Mouse (Mus musculus) urinary bladder, adult 2 months (tissue): Measurements from ENCODE around the gene Cdc37. TPM values are rescaled to one million over a fixed set of nuclear protein-coding genes. Genes with fewer than 3 reads are reported as not detected.
"Not testable (repeated sequence)": the region's sequence is repeated elsewhere in the genome, so short reads cannot be mapped to it uniquely, and the experiment has no call there.

Experiments used
- DNase-seq: peaks from one replicate; pipeline ENCODE4 v3.0.0; 2022; ENCODE audit warnings: low spot score
- polyA plus RNA-seq: library from polyadenylated mRNA; depleted of rRNA; stranded (reverse); fragments of >200 nt; gene quantifications from 2 replicates; pipeline ENCODE4 v1.2.3, GENCODE M21; 2012; rRNA removed

Cdc37 gene
- polyA plus RNA-seq: 198 and 211 TPM in 2 replicates

GRCm38 (mm10) chr9:21149654-21150419, at the start of gene Cdc37:
Cdc37 (minus strand) TSS chr9:21149982.
- peak; percentile 82 for DNase-seq

GRCm38 (mm10) chr9:21198960-21199359, 49.2 kb upstream of the Cdc37 start:
- no peak for DNase-seq

GRCm38 (mm10) chr9:21197981-21198380, 48.2 kb upstream of the Cdc37 start:
- DNase-seq: no peak

- DNase-seq: no peak
These were observed 47.0 kb upstream of the Cdc37 start for GRCm38 (mm10) chr9:21196521-21197433.

GRCm38 (mm10) chr9:21195736-21196505, 46.1 kb upstream of the Cdc37 start:
- DNase-seq: not testable (repeated sequence)

GRCm38 (mm10) chr9:21194787-21195493, 45.2 kb upstream of the Cdc37 start:
- DNase-seq: no peak

- no peak for DNase-seq
These were observed 44.0 kb upstream of the Cdc37 start for GRCm38 (mm10) chr9:21193786-21194185.

GRCm38 (mm10) chr9:21190670-21191069, 40.9 kb upstream of the Cdc37 start:
- DNase-seq: no peak

- no peak for DNase-seq
These were observed 40.1 kb upstream of the Cdc37 start for GRCm38 (mm10) chr9:21189905-21190304.

- no peak for DNase-seq
These were observed 35.7 kb upstream of the Cdc37 start for GRCm38 (mm10) chr9:21185436-21185835.

GRCm38 (mm10) chr9:21184733-21185132, 35.0 kb upstream of the Cdc37 start:
- DNase-seq: no peak

GRCm38 (mm10) chr9:21183905-21184413, 34.2 kb upstream of the Cdc37 start:
- peak; percentile 57 for DNase-seq

GRCm38 (mm10) chr9:21183421-21183820, 33.6 kb upstream of the Cdc37 start:
- DNase-seq: no peak

GRCm38 (mm10) chr9:21181421-21182220, 31.8 kb upstream of the Cdc37 start:
- DNase-seq: no peak

GRCm38 (mm10) chr9:21180841-21181240, 31.1 kb upstream of the Cdc37 start:
- DNase-seq: no peak

- DNase-seq: no peak
These were observed 30.6 kb upstream of the Cdc37 start for GRCm38 (mm10) chr9:21180402-21180801.

- DNase-seq: no peak
These were observed 22.6 kb upstream of the Cdc37 start for GRCm38 (mm10) chr9:21172364-21172763.

GRCm38 (mm10) chr9:21169157-21169556, 19.4 kb upstream of the Cdc37 start:
- DNase-seq: no peak

- peak; percentile 43 for DNase-seq
These were observed 18.7 kb upstream of the Cdc37 start for GRCm38 (mm10) chr9:21168161-21169123.
